Mouse (Mus musculus) fibroblast of lung, adult 2 months (primary cell): Measurements from ENCODE around the gene Akt1s1.
"Not testable (repeated sequence)": the region's sequence is repeated elsewhere in the genome, so short reads cannot be mapped to it uniquely, and the experiment has no call there.

Experiments used
- DNase-seq: peaks from one replicate; pipeline ENCODE4 v3.0.0-alpha.2; 2011; ENCODE audit warnings: low read depth

Akt1s1 gene

GRCm38 (mm10) chr7:44869697-44870528, 21.1 kb downstream of the Akt1s1 start, which contains the start of gene Ptov1:
Ptov1 (minus strand) TSS chr7:44869788.
- peak; percentile 95 for DNase-seq

- no peak for DNase-seq
These were observed 21.8 kb downstream of the Akt1s1 start for GRCm38 (mm10) chr7:44870614-44871013.

GRCm38 (mm10) chr7:44871181-44871580, 22.4 kb downstream of the Akt1s1 start:
- DNase-seq = no peak

GRCm38 (mm10) chr7:44871774-44872173, 23.0 kb downstream of the Akt1s1 start:
- DNase-seq = not testable (repeated sequence)

GRCm38 (mm10) chr7:44877833-44878232, 29.0 kb downstream of the Akt1s1 start:
- no peak for DNase-seq

- no peak for DNase-seq
These were observed 34.2 kb downstream of the Akt1s1 start for GRCm38 (mm10) chr7:44883036-44883435.

GRCm38 (mm10) chr7:44884637-44885036, 35.8 kb downstream of the Akt1s1 start:
- no peak for DNase-seq

GRCm38 (mm10) chr7:44886964-44887363, 38.2 kb downstream of the Akt1s1 start:
- no peak for DNase-seq

GRCm38 (mm10) chr7:44888256-44889105, 39.7 kb downstream of the Akt1s1 start:
- no peak for DNase-seq

GRCm38 (mm10) chr7:44890180-44890579, 41.4 kb downstream of the Akt1s1 start:
- no peak for DNase-seq

GRCm38 (mm10) chr7:44890737-44891136, 41.9 kb downstream of the Akt1s1 start:
- DNase-seq = no peak

- no peak for DNase-seq
These were observed 42.8 kb downstream of the Akt1s1 start for GRCm38 (mm10) chr7:44891611-44892010.

GRCm38 (mm10) chr7:44892276-44892921, 43.6 kb downstream of the Akt1s1 start, which contains the start of gene Med25:
Med25 (minus strand) TSS chr7:44892712.
- peak; percentile 98 for DNase-seq

- no peak for DNase-seq
These were observed 44.4 kb downstream of the Akt1s1 start for GRCm38 (mm10) chr7:44893197-44893596.

GRCm38 (mm10) chr7:44894175-44894574, 45.4 kb downstream of the Akt1s1 start:
- DNase-seq = no peak

GRCm38 (mm10) chr7:44895206-44895592, 46.4 kb downstream of the Akt1s1 start:
- no peak for DNase-seq

- peak; percentile 96 for DNase-seq
These were observed 47.0 kb downstream of the Akt1s1 start, which contains the start of gene Fuz for GRCm38 (mm10) chr7:44895593-44896434. Fuz (plus strand) TSS chr7:44896079.

GRCm38 (mm10) chr7:44896499-44896898, 47.7 kb downstream of the Akt1s1 start:
- no peak for DNase-seq

GRCm38 (mm10) chr7:44898607-44899006, 49.8 kb downstream of the Akt1s1 start:
- no peak for DNase-seq

- no peak for DNase-seq
These were observed 51.8 kb downstream of the Akt1s1 start for GRCm38 (mm10) chr7:44900632-44901031.

GRCm38 (mm10) chr7:44901230-44901722, 52.5 kb downstream of the Akt1s1 start:
- DNase-seq = no peak
